Mouse (Mus musculus): Measurements from ENCODE around the gene Arhgap8.
"Not testable (repeated sequence)": the region's sequence is repeated elsewhere in the genome, so short reads cannot be mapped to it uniquely, and the experiment has no call there.

Gene Arhgap8

GRCm38 (mm10) chr15:84732425-84732749 is 12.5 kb downstream of the Arhgap8 start:
- no peak for DNase-seq (ENCODE audit: low read depth)

GRCm38 (mm10) chr15:84736346-84736993 is 16.6 kb downstream of the Arhgap8 start:
- DNase-seq (ENCODE audit: low read depth), result no peak

- no peak for DNase-seq (ENCODE audit: low read depth)
Measured at GRCm38 (mm10) chr15:84736994-84737346, 17.1 kb downstream of the Arhgap8 start.

GRCm38 (mm10) chr15:84738246-84738645 is 18.4 kb downstream of the Arhgap8 start:
- no peak for DNase-seq (ENCODE audit: low read depth)

- no peak for DNase-seq (ENCODE audit: low read depth)
Measured at GRCm38 (mm10) chr15:84741573-84741972, 21.7 kb downstream of the Arhgap8 start.

- no peak for DNase-seq (ENCODE audit: low read depth)
Measured at GRCm38 (mm10) chr15:84743347-84743746, 23.5 kb downstream of the Arhgap8 start.

GRCm38 (mm10) chr15:84744308-84744707 is 24.5 kb downstream of the Arhgap8 start:
- DNase-seq (ENCODE audit: low read depth), result no peak

- no peak for DNase-seq (ENCODE audit: low read depth)
Measured at GRCm38 (mm10) chr15:84745831-84746230, 26.0 kb downstream of the Arhgap8 start.

GRCm38 (mm10) chr15:84754987-84755386 is 35.1 kb downstream of the Arhgap8 start:
- DNase-seq (ENCODE audit: low read depth), result peak; percentile 26

- DNase-seq (ENCODE audit: low read depth), result no peak
Measured at GRCm38 (mm10) chr15:84756426-84756825, 36.6 kb downstream of the Arhgap8 start.

- no peak for DNase-seq (ENCODE audit: low read depth)
Measured at GRCm38 (mm10) chr15:84758493-84758892, 38.6 kb downstream of the Arhgap8 start.

GRCm38 (mm10) chr15:84762712-84763422 is 43.0 kb downstream of the Arhgap8 start:
- DNase-seq (ENCODE audit: low read depth), result no peak

GRCm38 (mm10) chr15:84763423-84763812 is 43.6 kb downstream of the Arhgap8 start:
- DNase-seq (ENCODE audit: low read depth), result no peak

GRCm38 (mm10) chr15:84766621-84767020 is 46.8 kb downstream of the Arhgap8 start:
- DNase-seq (ENCODE audit: low read depth), result no peak

GRCm38 (mm10) chr15:84768531-84768930 is 48.7 kb downstream of the Arhgap8 start:
- not testable (repeated sequence) for DNase-seq (ENCODE audit: low read depth)

GRCm38 (mm10) chr15:84769641-84770341 is 49.9 kb downstream of the Arhgap8 start:
- peak; percentile 36 for DNase-seq (ENCODE audit: low read depth)

- no peak for DNase-seq (ENCODE audit: low read depth)
Measured at GRCm38 (mm10) chr15:84772191-84773111, 52.6 kb downstream of the Arhgap8 start.

GRCm38 (mm10) chr15:84775421-84776174 is 55.7 kb downstream of the Arhgap8 start:
- DNase-seq (ENCODE audit: low read depth), result no peak

- no peak for DNase-seq (ENCODE audit: low read depth)
Measured at GRCm38 (mm10) chr15:84778587-84778986, 58.7 kb downstream of the Arhgap8 start.

- DNase-seq (ENCODE audit: low read depth), result no peak
Measured at GRCm38 (mm10) chr15:84784812-84785211, 65.0 kb downstream of the Arhgap8 start.

- no peak for DNase-seq (ENCODE audit: low read depth)
Measured at GRCm38 (mm10) chr15:84787161-84787560, 67.3 kb downstream of the Arhgap8 start.

Data from fibroblast of lung, adult 2 months (primary cell).